Comparison of ENCODE assay signal across 13 mouse cellular contexts in genomic region chr7:127766851-127767609, GRCm38 (mm10). TPM values are rescaled to one million over a fixed set of nuclear protein-coding genes. Genes with fewer than 3 reads are reported as not detected.
A peak's percentile ranks its signal among the peaks of the same experiment; 100 is the strongest.
DNase-seq lines count a peak whose midpoint lies in the region; ATAC-seq and TF ChIP-seq lines count a peak whose summit lies in the region.
"Had no signal": no experiment of that assay in that cellular context is flagged by ENCODE, and none has a peak within 500 bp of the region (broad histone marks: within the 10 kb centered on the region; RNA-seq: fewer than 3 reads in every experiment).

No protein-coding gene starts in this region.

- H3K4me3 ChIP-seq in stomach, embryonic 15.5 days (replicated peaks), result no peak overlapping the region
- no peak overlapping the region for H3K4me3 ChIP-seq in stomach, postnatal 0 days (ENCODE audit: low read depth, low read length)
- peak overlapping the region; percentile 58 to 72 for H3K4me3 ChIP-seq in liver, embryonic 14.5 days (ENCODE audit: insufficient read depth in 1 of 2, low read depth in 2 of 2, low read length in 2 of 2)
- H3K4me3 ChIP-seq: embryonic facial prominence, embryonic 12.5 days; midbrain, embryonic 15.5 days had no signal

- DNase-seq in stomach, postnatal 0 days (ENCODE audit: low spot score), result no peak
- peak; percentile 87 for DNase-seq in c-Kit-positive CD71-positive TER-119-negative erythroid progenitor cells, embryonic 14.5 days (ENCODE audit: low read depth)
- peak; percentile 90 to 91 (median 91) for DNase-seq in liver, embryonic 14.5 days (ENCODE audit: low read depth in 3 of 3, low spot score in 3 of 3)
- DNase-seq in yolk sac, embryonic 10.5 days (ENCODE audit: low spot score), result peak; percentile 62
- no peak for DNase-seq in left cerebral cortex, adult 11 months (ENCODE audit: low spot score)
- no peak for DNase-seq in urinary bladder, adult 18-20 months (ENCODE audit: low spot score in 2 of 2)
- DNase-seq: adrenal gland, adult 2 months; lung, embryonic 14.5 days had no signal

- TF ChIP-seq CTCF in stomach, postnatal 0 days (IDR thresholded peaks at IDR 0.05; ENCODE audit: low read depth), result no peak
- peak; percentile 69 for TF ChIP-seq CTCF in liver, embryonic 14.5 days (IDR thresholded peaks at IDR 0.05; ENCODE audit: low read depth)

- no peak overlapping the region for H3K4me2 ChIP-seq in stomach, embryonic 15.5 days
- no peak overlapping the region for H3K4me2 ChIP-seq in stomach, postnatal 0 days (replicated peaks; ENCODE audit: low read depth)
- peak overlapping the region; percentile 94 for H3K4me2 ChIP-seq in liver, embryonic 14.5 days (ENCODE audit: low read depth)
- H3K4me2 ChIP-seq: embryonic facial prominence, embryonic 12.5 days; hindbrain, embryonic 14.5 days; midbrain, embryonic 15.5 days had no signal

- no peaks in the 10 kb centered on the region for H3K9me3 ChIP-seq in stomach, embryonic 15.5 days
- H3K9me3 ChIP-seq in stomach, postnatal 0 days (ENCODE audit: control insufficient read depth, low read length), result no peaks in the 10 kb centered on the region
- H3K9me3 ChIP-seq in liver, embryonic 14.5 days (ENCODE audit: control insufficient read depth, low read length), result no peaks in the 10 kb centered on the region
- H3K9me3 ChIP-seq: embryonic facial prominence, embryonic 12.5 days; midbrain, embryonic 15.5 days had no signal

- 75% methylated on average over 17 of the region's 17 CpGs for WGBS in stomach, embryonic 15.5 days
- 69% methylated on average over 17 of the region's 17 CpGs for WGBS in stomach, postnatal 0 days
- WGBS in liver, embryonic 14.5 days (ENCODE audit: insufficient replicate concordance), result 23% methylated on average over 17 of the region's 17 CpGs

- peaks cover 18% of the 10 kb centered on the region for H3K4me1 ChIP-seq in stomach, embryonic 15.5 days
- peaks cover 4% of the 10 kb centered on the region; the same call in 1 of the 2 replicates for H3K4me1 ChIP-seq in stomach, postnatal 0 days (replicated peaks; ENCODE audit: control insufficient read depth, insufficient read depth)
- H3K4me1 ChIP-seq in liver, embryonic 14.5 days (replicated peaks; ENCODE audit: control insufficient read depth in 2 of 2, insufficient read depth in 2 of 2, low read length in 1 of 2), result peaks cover 35 to 49% of the 10 kb centered on the region in 2 experiments

- no peaks in the 10 kb centered on the region for H3K27me3 ChIP-seq in stomach, embryonic 15.5 days (replicated peaks)
- no peaks in the 10 kb centered on the region for H3K27me3 ChIP-seq in stomach, postnatal 0 days (ENCODE audit: control insufficient read depth, insufficient read depth, low read length)
- no peaks in the 10 kb centered on the region for H3K27me3 ChIP-seq in liver, embryonic 14.5 days (ENCODE audit: control insufficient read depth, insufficient read depth, low read length)
- H3K27me3 ChIP-seq: embryonic facial prominence, embryonic 12.5 days; midbrain, embryonic 15.5 days had no signal

- H3K9ac ChIP-seq in stomach, embryonic 15.5 days, result no peak overlapping the region
- H3K9ac ChIP-seq in stomach, postnatal 0 days (ENCODE audit: low read length), result no peak overlapping the region
- peak overlapping the region; percentile 90 for H3K9ac ChIP-seq in liver, embryonic 14.5 days (replicated peaks)
- H3K9ac ChIP-seq: embryonic facial prominence, embryonic 12.5 days; hindbrain, embryonic 14.5 days; lung, embryonic 14.5 days; midbrain, embryonic 15.5 days had no signal

- no peak for TF ChIP-seq EP300 in stomach, postnatal 0 days (optimal IDR thresholded peaks at IDR 0.05)
- TF ChIP-seq EP300 in liver, embryonic 14.5 days (IDR thresholded peaks at IDR 0.05; ENCODE audit: low read depth), result peak; percentile 76

- peaks cover 43% of the 10 kb centered on the region for H3K36me3 ChIP-seq in stomach, embryonic 15.5 days
- 0 out of 2 replicates have a peak, but pooled peaks cover 12% of the 10 kb centered on the region for H3K36me3 ChIP-seq in stomach, postnatal 0 days (ENCODE audit: control insufficient read depth, insufficient read depth, low read length)
- no peaks in the 10 kb centered on the region for H3K36me3 ChIP-seq in liver, embryonic 14.5 days (replicated peaks; ENCODE audit: control insufficient read depth, insufficient read depth, low read depth)

- H3K27ac ChIP-seq in stomach, embryonic 15.5 days, result no peak overlapping the region
- H3K27ac ChIP-seq in stomach, postnatal 0 days (replicated peaks), result no peak overlapping the region
- H3K27ac ChIP-seq in liver, embryonic 14.5 days, result peak overlapping the region; percentile 93
- H3K27ac ChIP-seq: embryonic facial prominence, embryonic 12.5 days; hindbrain, embryonic 14.5 days; midbrain, embryonic 15.5 days had no signal

- peak; percentile 40; the same call in 1 of the 2 replicates for ATAC-seq in stomach, embryonic 15.5 days (ENCODE audit: insufficient read depth, low FRiP score, low read depth)
- no peak for ATAC-seq in stomach, postnatal 0 days (ENCODE audit: low FRiP score, low TSS enrichment)
- peak; percentile 93 for ATAC-seq in liver, embryonic 14.5 days (ENCODE audit: insufficient read depth)
- ATAC-seq: midbrain, embryonic 15.5 days had no signal

RNA-seq across cellular contexts. Expression of gene Orai3, which starts 2.6 kb away (rescaled TPM):
- 29.2 and 29.6 TPM in 2 replicates for polyA plus RNA-seq in stomach, embryonic 15.5 days (2015; fragmentation: Nextera tagmentation; extraction: Ambion mirVana)
- polyA plus RNA-seq in stomach, postnatal 0 days (2015; fragmentation: Nextera tagmentation; extraction: Ambion mirVana), result 18.6 and 20.0 TPM in 2 replicates
- polyA plus RNA-seq in liver, embryonic 14.5 days (2012; rRNA removed), result 6.9 and 7.2 TPM in 2 replicates
- polyA plus RNA-seq in liver, embryonic 14.5 days (2014; fragmentation: Nextera tagmentation; extraction: Ambion mirVana), result 3.9 and 4.9 TPM in 2 replicates

RNA-seq across cellular contexts. Expression of gene Setd1a, which starts 9.4 kb away (rescaled TPM):
- 21.1 and 25.0 TPM in 2 replicates for polyA plus RNA-seq in stomach, embryonic 15.5 days (2015; fragmentation: Nextera tagmentation; extraction: Ambion mirVana)
- 6.9 and 8.0 TPM in 2 replicates for polyA plus RNA-seq in stomach, postnatal 0 days (2015; fragmentation: Nextera tagmentation; extraction: Ambion mirVana)
- 5.7 TPM in 2 replicates for polyA plus RNA-seq in liver, embryonic 14.5 days (2012; rRNA removed)
- 10.5 and 12.3 TPM in 2 replicates for polyA plus RNA-seq in liver, embryonic 14.5 days (2014; fragmentation: Nextera tagmentation; extraction: Ambion mirVana)

RNA-seq across cellular contexts. Expression of gene Gm49388, which starts 18.4 kb away (rescaled TPM):
- not detected in 2 replicates for polyA plus RNA-seq in stomach, embryonic 15.5 days (2015; fragmentation: Nextera tagmentation; extraction: Ambion mirVana)
- polyA plus RNA-seq in stomach, postnatal 0 days (2015; fragmentation: Nextera tagmentation; extraction: Ambion mirVana), result not detected in 2 replicates
- polyA plus RNA-seq in liver, embryonic 14.5 days (2012; rRNA removed), result 1.2 TPM in 1 of 2 replicates, not detected in the other
- polyA plus RNA-seq in liver, embryonic 14.5 days (2014; fragmentation: Nextera tagmentation; extraction: Ambion mirVana), result not detected in 2 replicates
- polyA plus RNA-seq: adrenal gland, adult 2 months; embryonic facial prominence, embryonic 12.5 days; hindbrain, embryonic 14.5 days; kidney, embryonic 14.5 days; midbrain, embryonic 15.5 days had no signal

RNA-seq across cellular contexts. Expression of gene Fbxl19, which starts 22.7 kb away (rescaled TPM):
- polyA plus RNA-seq in stomach, embryonic 15.5 days (2015; fragmentation: Nextera tagmentation; extraction: Ambion mirVana), result 3.8 and 4.8 TPM in 2 replicates
- 1.1 and 1.9 TPM in 2 replicates for polyA plus RNA-seq in stomach, postnatal 0 days (2015; fragmentation: Nextera tagmentation; extraction: Ambion mirVana)
- 10.8 and 11.3 TPM in 2 replicates for polyA plus RNA-seq in liver, embryonic 14.5 days (2012; rRNA removed)
- 0.85 and 1.1 TPM in 2 replicates for polyA plus RNA-seq in liver, embryonic 14.5 days (2014; fragmentation: Nextera tagmentation; extraction: Ambion mirVana)

RNA-seq across cellular contexts. Expression of gene Hsd3b7, which starts 33.4 kb away (rescaled TPM):
- polyA plus RNA-seq in stomach, embryonic 15.5 days (2015; fragmentation: Nextera tagmentation; extraction: Ambion mirVana), result 27.4 and 31.8 TPM in 2 replicates
- polyA plus RNA-seq in stomach, postnatal 0 days (2015; fragmentation: Nextera tagmentation; extraction: Ambion mirVana), result 31.7 and 32.3 TPM in 2 replicates
- polyA plus RNA-seq in liver, embryonic 14.5 days (2012; rRNA removed), result 44.8 and 45.5 TPM in 2 replicates
- 44.8 and 45.5 TPM in 2 replicates for polyA plus RNA-seq in liver, embryonic 14.5 days (2014; fragmentation: Nextera tagmentation; extraction: Ambion mirVana)

Comparison
In these comparisons a context has a peak if more than half of its experiments do, and no peak if none do; other contexts are left out.
1. H3K4me3 ChIP-seq: peak in liver, embryonic 14.5 days (2 of 2); none in stomach, embryonic 15.5 days (single experiment) and stomach, postnatal 0 days (single experiment).
2. DNase-seq: peak in c-Kit-positive CD71-positive TER-119-negative erythroid progenitor cells, embryonic 14.5 days (single experiment), liver, embryonic 14.5 days (3 of 3) and yolk sac, embryonic 10.5 days (single experiment); none in stomach, postnatal 0 days (single experiment), left cerebral cortex, adult 11 months (single experiment) and urinary bladder, adult 18-20 months (0 of 2).